Mouse (Mus musculus) kidney, adult 2 months (tissue): ENCODE measurements around the gene 4930595D18Rik. TPM values are rescaled to one million over a fixed set of nuclear protein-coding genes. Genes with fewer than 3 reads are reported as not detected.

Experiments used
- DNase-seq: peaks from one replicate; pipeline ENCODE4 v3.0.0; 2021
- H3K27ac ChIP-seq: fragments of 200-500 bp; 2 replicates; pipeline ENCODE4 v1.5.1; 2012; ENCODE audit warnings: low read depth, low read length, control low read depth, inconsistent platforms; ENCODE audit not compliant: insufficient read depth
- H3K27me3 ChIP-seq: fragments of 200-500 bp; replicated peaks from 2 replicates; pipeline ENCODE4 v1.6.1; 2012; ENCODE audit warnings: mild to moderate bottlenecking, moderate library complexity, low read length, inconsistent platforms; ENCODE audit not compliant: control insufficient read depth, insufficient read depth
- H3K36me3 ChIP-seq: fragments of 200-500 bp; 2 replicates; pipeline ENCODE4 v1.6.1; 2012; ENCODE audit warnings: mild to moderate bottlenecking, moderate library complexity, low read length, inconsistent platforms; ENCODE audit not compliant: control insufficient read depth, insufficient read depth
- H3K4me1 ChIP-seq: fragments of 200-500 bp; 2 replicates; pipeline ENCODE4 v1.6.1; 2011; ENCODE audit warnings: low read length; ENCODE audit not compliant: control insufficient read depth, insufficient read depth
- H3K4me3 ChIP-seq: fragments of 200-500 bp; 2 replicates; pipeline ENCODE4 v1.5.1; 2011; ENCODE audit warnings: mild to moderate bottlenecking, low read depth, low read length, control low read depth; ENCODE audit not compliant: insufficient read depth
- CTCF ChIP-seq: fragments of 200-500 bp; conservative IDR thresholded peaks from 2 replicates; pipeline ENCODE4 v1.5.1; 2011; ENCODE audit warnings: low read depth, mild to moderate bottlenecking, control low read depth, low read length, moderate library complexity, mixed read lengths; ENCODE audit not compliant: insufficient read depth, insufficient read length
- POLR2A ChIP-seq: fragments of 200-500 bp; IDR thresholded peaks from one replicate; pipeline ENCODE4 v1.6.1; 2011; ENCODE audit warnings: low read depth, low read length, control low read depth
- WGBS: fragments of 180-500 bp; shearing (Covaris S2); methylation state at CpG from one replicate; pipeline ENCODE4 v1.1.7; 2018; 5-methylcytosine and 5-hydroxymethylcytosine counted together
- polyA plus RNA-seq: library from polyadenylated mRNA; depleted of rRNA; stranded (reverse); fragments of >200 nt; gene quantifications from 2 replicates; pipeline ENCODE4 v1.2.3, GENCODE M21; 2012

Gene 4930595D18Rik
- polyA plus RNA-seq, 1 experiment = not detected

DNA sequence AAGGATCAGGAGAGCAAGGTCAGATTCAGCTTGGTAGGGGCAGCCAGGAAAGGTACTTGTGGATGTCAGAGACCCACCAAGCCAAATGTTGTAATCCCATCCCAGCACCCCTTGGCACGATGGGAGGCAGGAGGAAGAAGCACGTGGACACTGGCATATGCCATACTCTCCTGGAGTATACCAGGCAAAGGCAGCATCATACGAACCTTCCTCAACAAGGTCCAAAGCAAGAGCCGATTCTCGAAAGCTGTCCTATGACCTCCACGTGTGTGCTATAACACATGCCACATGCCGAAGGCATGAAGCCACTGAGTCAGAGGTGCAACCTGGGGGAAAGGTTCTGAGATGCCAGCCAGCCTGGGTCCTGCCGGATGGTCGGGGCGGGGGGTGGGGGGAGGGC is 23.4 kb downstream of the 4930595D18Rik start:
- Histone ChIP-seq H3K4me3 (no peak overlapping the region), H3K36me3 (no peaks in the 10 kb centered on the region), H3K4me1 (0 out of 2 replicates have a peak, but pooled peaks cover 3% of the 10 kb centered on the region), H3K27me3 (no peaks in the 10 kb centered on the region), H3K27ac (no peak overlapping the region)
- DNase-seq = no peak
- TF ChIP-seq POLR2A (no peak), CTCF (no peak)
- WGBS = 96% methylated on average over 10 of the region's 10 CpGs

DNA sequence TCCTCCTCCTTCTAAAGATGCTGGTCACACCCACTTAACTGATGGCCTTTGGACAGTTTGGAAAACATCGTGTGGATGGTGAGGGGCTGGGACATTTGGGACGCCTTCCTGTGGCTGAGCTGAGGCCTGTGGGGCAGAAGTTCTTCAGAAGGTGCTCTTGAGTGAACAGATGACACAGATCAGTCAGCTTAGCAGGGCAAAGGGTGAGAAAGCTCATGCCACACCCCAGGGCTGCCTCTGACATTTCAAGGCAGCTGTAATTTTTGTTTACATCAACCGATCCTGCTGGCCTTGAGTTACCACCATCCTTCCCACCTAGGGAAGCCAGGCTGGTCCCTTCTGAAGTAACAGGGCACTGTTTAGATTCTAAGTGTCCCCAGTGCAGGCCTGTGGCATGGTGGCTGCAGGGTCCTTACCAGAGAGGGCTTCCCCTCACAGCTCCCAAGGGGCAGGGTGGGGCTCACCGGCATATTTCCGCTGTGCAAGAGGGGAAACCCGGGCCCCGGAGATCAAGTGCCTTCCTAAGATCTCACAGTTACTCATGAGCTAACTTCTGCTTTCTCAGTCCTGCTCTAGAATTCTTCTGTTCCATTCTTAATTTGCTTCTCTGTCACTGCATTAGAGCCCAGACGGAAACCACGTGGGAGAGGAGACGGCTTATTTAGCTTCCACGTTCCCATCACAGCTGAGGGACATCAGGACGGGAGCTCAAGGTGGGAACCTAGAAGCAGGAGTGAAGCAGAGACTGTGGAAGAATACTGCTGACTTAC is 24.4 kb downstream of the 4930595D18Rik start:
- peaks cover 3% of the 10 kb centered on the region; the same call in 1 of the 2 replicates for H3K4me1 ChIP-seq
- 57% methylated on average over 12 of the region's 12 CpGs for WGBS

DNA sequence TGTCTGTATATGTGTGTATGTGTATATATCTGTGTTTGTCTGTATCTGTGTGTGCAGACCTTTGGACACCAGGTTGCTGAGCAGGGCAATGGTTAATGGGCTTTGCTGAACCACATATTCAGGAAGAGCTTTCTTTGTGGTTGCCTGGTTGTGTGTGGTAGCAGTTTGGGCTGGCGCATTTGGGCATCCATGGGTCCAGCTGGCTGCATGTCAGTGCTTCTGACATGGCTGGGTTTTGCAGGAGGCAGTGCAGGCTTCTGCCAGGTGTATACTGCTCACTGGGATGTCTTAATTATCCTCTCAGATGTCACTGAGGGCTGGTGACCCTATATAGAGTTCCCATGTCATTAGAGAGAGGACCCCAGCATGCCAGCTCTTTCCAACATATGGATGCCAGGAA is 28.5 kb downstream of the 4930595D18Rik start:
- TF ChIP-seq POLR2A (no peak), CTCF (no peak)
- 95% methylated on average over 1 of the region's 1 CpGs for WGBS
- DNase-seq = no peak
- Histone ChIP-seq H3K4me3 (no peak overlapping the region), H3K27ac (no peak overlapping the region), H3K27me3 (no peaks in the 10 kb centered on the region), H3K36me3 (no peaks in the 10 kb centered on the region), H3K4me1 (no peaks in the 10 kb centered on the region; the same call in 1 of the 2 replicates)

More for the DNA sequence above, 24.4 kb downstream of the 4930595D18Rik start:
- peak; percentile 8 for DNase-seq
- Histone ChIP-seq H3K27ac (no peak overlapping the region), H3K36me3 (no peaks in the 10 kb centered on the region), H3K4me3 (no peak overlapping the region), H3K27me3 (no peaks in the 10 kb centered on the region)
- no peak for TF ChIP-seq POLR2A
- TF ChIP-seq CTCF = no peak

DNA sequence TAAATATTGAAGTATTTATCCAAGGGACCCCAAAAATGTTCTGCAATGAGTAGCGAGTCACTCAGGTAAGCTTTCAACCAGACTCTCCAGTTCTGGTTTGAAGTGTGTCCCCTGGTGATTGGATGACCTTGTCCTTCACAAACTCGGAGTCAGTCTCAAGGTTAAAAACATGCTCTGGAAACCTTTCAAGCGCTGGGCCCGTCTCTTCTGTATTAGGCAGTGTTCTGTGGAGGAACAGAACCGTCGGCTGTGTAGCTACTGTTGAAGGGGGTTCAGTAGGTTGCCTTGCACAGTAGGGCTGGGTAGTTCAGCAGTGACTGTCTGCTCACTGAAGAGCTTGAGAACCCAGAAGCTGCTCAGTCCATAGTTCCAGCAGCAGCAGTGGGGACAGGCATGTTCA is 29.6 kb downstream of the 4930595D18Rik start:
- Histone ChIP-seq H3K27me3 (no peaks in the 10 kb centered on the region), H3K36me3 (no peaks in the 10 kb centered on the region), H3K27ac (no peak overlapping the region), H3K4me3 (no peak overlapping the region), H3K4me1 (no peaks in the 10 kb centered on the region; the same call in 1 of the 2 replicates)
- TF ChIP-seq POLR2A = no peak
- TF ChIP-seq CTCF = no peak
- WGBS = 82% methylated on average over 6 of the region's 6 CpGs
- peak; percentile 27 for DNase-seq

DNA sequence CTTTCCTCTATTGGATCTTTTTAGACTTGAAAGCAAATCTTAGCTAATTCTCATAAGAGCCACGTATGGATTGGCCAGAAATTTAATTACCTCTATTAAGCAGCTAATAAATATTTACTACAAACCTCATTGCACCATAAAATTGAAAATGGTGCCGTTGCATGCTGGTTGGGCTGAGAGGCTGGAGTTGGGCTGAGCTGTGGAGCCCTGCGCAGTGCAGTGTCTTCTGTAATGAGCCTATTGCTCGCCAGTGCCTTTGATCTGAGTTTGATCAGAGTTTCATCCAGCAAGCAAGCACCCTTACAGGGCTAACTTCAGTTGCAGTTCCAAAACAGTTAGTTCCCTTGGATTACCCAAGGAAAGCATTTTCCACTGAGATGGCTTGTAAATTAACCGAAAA is 30.3 kb downstream of the 4930595D18Rik start:
- 65% methylated on average over 5 of the region's 5 CpGs for WGBS

DNA sequence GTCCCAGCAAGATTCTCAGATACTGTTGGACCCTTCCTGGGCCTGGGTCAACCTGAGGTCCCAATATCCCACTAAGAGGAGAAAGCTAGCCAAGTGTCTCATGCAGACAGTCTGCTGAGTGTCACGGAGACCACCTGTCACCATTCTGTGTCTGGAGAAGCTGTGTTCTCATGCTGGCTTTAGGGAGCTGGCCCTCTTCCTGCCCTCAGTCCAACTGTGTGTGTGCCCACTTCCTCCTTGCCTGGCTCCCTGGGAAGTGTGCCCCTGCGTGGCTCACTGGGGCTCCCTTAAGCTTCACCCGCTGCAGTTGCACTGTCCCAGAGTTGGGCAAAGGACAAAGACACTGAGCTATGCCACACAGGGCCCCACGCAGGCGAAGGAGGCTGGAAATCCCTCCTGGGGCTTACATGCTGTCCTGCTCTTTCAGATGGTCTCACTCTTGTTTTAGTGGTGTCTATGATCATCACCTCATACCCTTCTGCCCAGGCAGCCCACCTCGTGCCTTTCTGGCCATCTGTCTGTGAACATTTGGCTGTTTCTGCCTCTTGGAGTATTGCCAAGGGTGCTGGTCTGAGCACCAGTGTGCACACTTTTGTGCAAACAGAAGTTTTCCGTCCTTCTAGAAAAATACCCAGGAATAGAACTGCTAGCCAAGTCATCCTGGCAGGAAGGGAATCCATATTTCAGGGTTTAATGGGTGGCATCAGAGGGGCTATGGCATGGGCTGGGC is 31.1 kb downstream of the 4930595D18Rik start:
- DNase-seq = no peak
- Histone ChIP-seq H3K4me1 (no peaks in the 10 kb centered on the region; the same call in 1 of the 2 replicates), H3K27me3 (no peaks in the 10 kb centered on the region), H3K36me3 (no peaks in the 10 kb centered on the region), H3K27ac (no peak overlapping the region), H3K4me3 (no peak overlapping the region)
- TF ChIP-seq CTCF (no peak), POLR2A (no peak)
- 70% methylated on average over 7 of the region's 7 CpGs for WGBS

More for the DNA sequence above, 30.3 kb downstream of the 4930595D18Rik start:
- Histone ChIP-seq H3K4me1 (no peaks in the 10 kb centered on the region; the same call in 1 of the 2 replicates), H3K27me3 (no peaks in the 10 kb centered on the region), H3K36me3 (no peaks in the 10 kb centered on the region), H3K27ac (no peak overlapping the region), H3K4me3 (no peak overlapping the region)
- no peak for TF ChIP-seq POLR2A
- TF ChIP-seq CTCF = no peak
- DNase-seq = no peak

DNA sequence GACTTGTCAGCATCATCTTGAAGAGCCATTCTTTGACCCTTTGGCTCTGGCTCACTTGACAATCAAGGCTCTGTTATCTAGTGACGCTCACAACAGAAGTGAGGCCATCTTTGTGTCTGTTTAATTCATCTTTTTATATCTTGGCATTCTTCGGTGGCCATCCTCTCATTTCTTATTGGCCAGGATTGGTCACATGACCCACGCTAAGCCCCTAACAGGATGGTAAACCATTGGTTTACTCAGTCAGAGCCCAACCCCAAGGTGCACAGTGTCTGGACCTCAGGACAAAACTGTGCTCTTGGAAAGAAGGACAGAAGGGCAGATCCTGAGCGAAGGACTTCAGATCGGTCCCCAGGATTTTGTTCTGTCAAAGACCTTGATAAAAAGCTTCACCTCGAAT is 31.7 kb downstream of the 4930595D18Rik start:
- Histone ChIP-seq H3K4me1 (no peaks in the 10 kb centered on the region; the same call in 1 of the 2 replicates), H3K4me3 (no peak overlapping the region), H3K36me3 (no peaks in the 10 kb centered on the region), H3K27me3 (no peaks in the 10 kb centered on the region), H3K27ac (no peak overlapping the region)
- 92% methylated on average over 6 of the region's 6 CpGs for WGBS
- no peak for TF ChIP-seq CTCF
- TF ChIP-seq POLR2A = no peak
- DNase-seq = no peak
